Mouse (Mus musculus): ENCODE measurements at regions not wholly inside any gene's neighbourhood (a gene's known extent, or its start where the extent isn't known, plus 50 kb on each side); places are given as distances from the start of the nearest gene placed in this dataset.

DNA sequence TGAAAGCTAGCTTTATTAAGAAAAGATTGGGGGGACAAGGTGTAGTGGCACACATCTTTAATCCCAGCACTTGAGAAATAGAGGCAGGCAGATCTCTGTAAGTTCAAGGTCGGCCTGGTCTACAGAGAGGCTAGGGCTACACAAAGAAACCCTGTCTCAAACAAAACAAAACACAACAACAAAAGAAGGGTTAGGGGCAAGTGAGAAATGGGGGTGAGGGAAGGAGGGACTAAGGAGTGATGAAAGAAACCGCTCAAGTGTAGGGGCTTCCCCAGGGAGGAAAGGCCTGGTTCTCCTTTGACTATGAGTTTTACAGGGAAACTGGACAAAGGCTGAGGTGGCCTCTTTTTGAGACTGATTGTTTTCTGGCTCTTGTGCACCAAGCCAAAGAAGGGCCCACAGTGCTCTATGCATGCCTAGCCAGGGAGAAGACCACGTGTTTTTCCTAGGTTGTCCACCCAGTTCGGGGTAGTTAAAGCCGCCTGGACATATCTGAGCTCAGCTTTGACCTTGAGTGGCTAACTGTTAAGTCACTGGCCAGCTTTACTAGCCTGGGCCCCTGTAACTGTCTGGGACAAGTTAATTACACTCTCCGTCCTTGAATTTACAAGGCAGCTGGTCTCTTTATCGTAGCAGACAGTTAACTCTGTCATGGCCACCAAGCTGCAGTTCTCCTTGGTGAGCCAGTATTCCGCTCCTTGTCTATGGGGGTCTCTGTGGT is 90.2 kb upstream of the Armc2 start:
- no peak for TF ChIP-seq TCF3 (IDR thresholded peaks at IDR 0.05; ENCODE audit: insufficient read length, low read depth)
- no peak for TF ChIP-seq CEBPB (IDR thresholded peaks at IDR 0.05; ENCODE audit: insufficient read depth, poor library complexity, severe bottlenecking)
- TF ChIP-seq MYOD1 (IDR thresholded peaks at IDR 0.05; ENCODE audit: control insufficient read depth in 1 of 3, insufficient read length in 2 of 3, low read depth in 2 of 3), result no peak
- no peak for TF ChIP-seq USF1 (IDR thresholded peaks at IDR 0.05; ENCODE audit: low read depth)
- no peak for TF ChIP-seq TCF12 (IDR thresholded peaks at IDR 0.05; ENCODE audit: insufficient read depth, poor library complexity, severe bottlenecking)
- TF ChIP-seq POLR2AphosphoS2 (IDR thresholded peaks at IDR 0.05; ENCODE audit: insufficient read length, low read depth), result no peak
- H3K36me3 ChIP-seq (ENCODE audit: control insufficient read depth, insufficient read depth), result no peaks in the 10 kb centered on the region
- H3K4me2 ChIP-seq (ENCODE audit: low read depth), result no peak overlapping the region

DNA sequence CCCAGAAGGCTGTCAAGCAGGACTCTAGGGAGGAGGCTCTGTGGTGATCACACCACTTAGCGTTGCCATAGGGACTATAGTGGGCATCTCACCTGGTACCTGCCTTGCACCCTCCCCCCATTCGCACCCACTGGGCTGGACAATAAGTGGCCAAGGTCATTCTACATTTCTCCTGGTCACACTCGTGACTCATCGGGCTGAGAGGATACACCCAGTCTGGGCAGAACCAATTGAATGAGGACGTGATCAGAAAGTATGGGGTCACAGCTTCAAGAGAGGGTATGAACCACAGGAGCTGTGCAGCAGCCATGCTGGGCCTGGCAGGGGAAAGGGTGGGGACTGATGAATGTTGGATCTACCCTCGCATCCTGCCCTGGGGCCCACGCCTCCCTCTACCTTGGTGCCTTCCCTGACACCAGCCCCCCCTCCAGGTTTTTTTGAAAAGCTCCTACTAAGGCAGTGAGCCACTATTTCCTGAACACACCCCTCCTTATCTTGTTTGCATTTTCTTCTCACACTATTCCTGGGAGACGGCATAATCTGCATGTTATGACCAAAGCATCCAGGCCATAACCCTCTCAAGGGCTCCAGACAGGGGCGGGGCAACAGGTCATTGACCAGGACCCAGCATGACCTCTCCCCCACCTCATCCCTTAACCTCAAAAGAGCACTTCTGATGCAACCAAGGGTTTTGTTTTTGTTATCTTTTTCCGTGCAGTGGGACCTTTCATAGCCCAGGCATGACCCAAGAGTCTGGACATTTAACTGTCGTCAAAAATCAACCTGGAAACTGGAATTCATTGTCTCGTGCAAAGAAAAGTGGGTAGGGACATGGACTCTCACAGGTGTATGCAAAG is 89.4 kb upstream of the Armc2 start:
- Histone ChIP-seq H3ac (ENCODE audit: control insufficient read depth, insufficient read length) (no peak overlapping the region), H3K27me3 (ENCODE audit: control insufficient read depth, insufficient read depth, insufficient read length) (no peaks in the 10 kb centered on the region), H3K4me2 (ENCODE audit: low read depth) (no peak overlapping the region), H3K36me3 (ENCODE audit: control insufficient read depth, insufficient read depth) (no peaks in the 10 kb centered on the region), H3K79me2 (ENCODE audit: control insufficient read depth, insufficient read depth) (no peaks in the 10 kb centered on the region), H3K4me3 (no peak overlapping the region)
- no peak for TF ChIP-seq TCF12 (IDR thresholded peaks at IDR 0.05; ENCODE audit: insufficient read depth, poor library complexity, severe bottlenecking)
- TF ChIP-seq MYOD1 (IDR thresholded peaks at IDR 0.05; ENCODE audit: control insufficient read depth in 1 of 3, insufficient read length in 2 of 3, low read depth in 2 of 3), result no peak
- TF ChIP-seq MYOG (IDR thresholded peaks at IDR 0.05; ENCODE audit: control insufficient read depth in 1 of 3, insufficient read depth in 1 of 3, insufficient read length in 2 of 3, low read depth in 2 of 3), result no peak
- TF ChIP-seq CEBPB (IDR thresholded peaks at IDR 0.05; ENCODE audit: insufficient read depth, poor library complexity, severe bottlenecking), result no peak
- TF ChIP-seq REST (IDR thresholded peaks at IDR 0.05; ENCODE audit: insufficient read depth, insufficient read length), result no peak
- no peak for TF ChIP-seq POLR2AphosphoS2 (IDR thresholded peaks at IDR 0.05; ENCODE audit: insufficient read length, low read depth)
- TF ChIP-seq TCF3 (IDR thresholded peaks at IDR 0.05; ENCODE audit: insufficient read length, low read depth), result no peak
- TF ChIP-seq POLR2A (IDR thresholded peaks at IDR 0.05; ENCODE audit: insufficient read length, low read depth), result no peak
- no peak for TF ChIP-seq SRF (IDR thresholded peaks at IDR 0.05; ENCODE audit: control insufficient read depth, insufficient read length, low read depth)
- TF ChIP-seq MAX (IDR thresholded peaks at IDR 0.05; ENCODE audit: low read depth), result no peak
- no peak for TF ChIP-seq E2F4 (IDR thresholded peaks at IDR 0.05; ENCODE audit: insufficient read depth)
- no peak for TF ChIP-seq USF1 (IDR thresholded peaks at IDR 0.05; ENCODE audit: low read depth)

More for the DNA sequence above, 90.2 kb upstream of the Armc2 start:
- Histone ChIP-seq H3ac (ENCODE audit: control insufficient read depth, insufficient read length) (no peak overlapping the region), H3K27me3 (ENCODE audit: control insufficient read depth, insufficient read depth, insufficient read length) (no peaks in the 10 kb centered on the region), H3K4me3 (no peak overlapping the region), H3K79me2 (ENCODE audit: control insufficient read depth, insufficient read depth) (no peaks in the 10 kb centered on the region)

DNA sequence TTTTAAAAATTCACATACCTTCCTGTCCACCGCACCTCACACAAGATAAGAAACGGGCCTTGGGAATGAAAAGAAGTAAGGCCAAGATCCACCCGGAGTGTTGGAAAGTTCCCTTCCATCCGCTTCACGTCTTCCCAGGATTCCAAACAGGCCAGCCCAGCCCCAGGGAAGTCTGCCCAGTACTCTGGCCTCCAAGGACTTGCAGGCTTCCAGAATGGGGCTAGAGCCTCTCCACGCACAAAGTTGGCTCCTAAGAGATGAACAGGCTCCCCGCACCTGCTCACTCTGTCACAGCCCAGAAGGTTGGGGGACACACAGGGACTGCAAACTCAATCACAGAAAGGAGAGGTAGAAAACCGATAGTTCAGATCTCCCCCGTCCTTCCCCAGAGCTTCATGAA is 88.4 kb upstream of the Armc2 start:
- TF ChIP-seq E2F4 (IDR thresholded peaks at IDR 0.05; ENCODE audit: insufficient read depth) (no peak), USF1 (IDR thresholded peaks at IDR 0.05; ENCODE audit: low read depth) (no peak), TCF3 (IDR thresholded peaks at IDR 0.05; ENCODE audit: insufficient read length, low read depth) (no peak), MYOG (IDR thresholded peaks at IDR 0.05; ENCODE audit: control insufficient read depth in 1 of 3, insufficient read depth in 1 of 3, insufficient read length in 2 of 3, low read depth in 2 of 3) (no peak), MAX (IDR thresholded peaks at IDR 0.05; ENCODE audit: low read depth) (no peak), MYOD1 (IDR thresholded peaks at IDR 0.05; ENCODE audit: control insufficient read depth in 1 of 3, insufficient read length in 2 of 3, low read depth in 2 of 3) (no peak), TCF12 (IDR thresholded peaks at IDR 0.05; ENCODE audit: insufficient read depth, poor library complexity, severe bottlenecking) (no peak), REST (IDR thresholded peaks at IDR 0.05; ENCODE audit: insufficient read depth, insufficient read length) (no peak), CEBPB (IDR thresholded peaks at IDR 0.05; ENCODE audit: insufficient read depth, poor library complexity, severe bottlenecking) (no peak), SRF (IDR thresholded peaks at IDR 0.05; ENCODE audit: control insufficient read depth, insufficient read length, low read depth) (no peak), POLR2AphosphoS2 (IDR thresholded peaks at IDR 0.05; ENCODE audit: insufficient read length, low read depth) (no peak), POLR2A (IDR thresholded peaks at IDR 0.05; ENCODE audit: insufficient read length, low read depth) (no peak)
- Histone ChIP-seq H3K4me3 (no peak overlapping the region), H3ac (ENCODE audit: control insufficient read depth, insufficient read length) (no peak overlapping the region), H3K36me3 (ENCODE audit: control insufficient read depth, insufficient read depth) (no peaks in the 10 kb centered on the region), H3K79me2 (ENCODE audit: control insufficient read depth, insufficient read depth) (no peaks in the 10 kb centered on the region), H3K27me3 (ENCODE audit: control insufficient read depth, insufficient read depth, insufficient read length) (no peaks in the 10 kb centered on the region), H3K4me2 (ENCODE audit: low read depth) (no peak overlapping the region)

DNA sequence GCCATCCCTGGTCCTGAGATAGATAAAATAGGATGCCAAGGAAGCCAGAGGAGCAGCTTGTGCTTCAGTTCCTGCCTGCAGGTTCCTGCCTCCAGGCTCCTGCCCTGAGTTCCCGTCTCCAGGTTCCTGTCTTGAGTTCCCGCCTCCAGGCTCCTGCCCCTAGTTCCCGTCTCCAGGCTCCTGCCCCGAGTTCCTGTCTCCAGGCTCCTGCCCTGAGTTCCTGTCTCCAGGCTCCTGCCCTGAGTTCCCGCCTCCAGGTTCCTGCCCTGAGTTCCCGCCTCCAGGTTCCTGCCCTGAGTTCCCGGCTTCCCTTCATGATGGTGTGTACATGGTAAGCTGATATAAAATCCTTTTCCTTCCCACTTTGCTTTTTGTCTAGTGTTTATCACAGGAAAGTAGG is 86.8 kb upstream of the Armc2 start:
- TF ChIP-seq MAX (IDR thresholded peaks at IDR 0.05; ENCODE audit: low read depth), result no peak
- no peak for TF ChIP-seq E2F4 (IDR thresholded peaks at IDR 0.05; ENCODE audit: insufficient read depth)
- no peak for TF ChIP-seq POLR2A (IDR thresholded peaks at IDR 0.05; ENCODE audit: insufficient read length, low read depth)
- TF ChIP-seq SRF (IDR thresholded peaks at IDR 0.05; ENCODE audit: control insufficient read depth, insufficient read length, low read depth), result no peak
- TF ChIP-seq REST (IDR thresholded peaks at IDR 0.05; ENCODE audit: insufficient read depth, insufficient read length), result no peak
- TF ChIP-seq TCF3 (IDR thresholded peaks at IDR 0.05; ENCODE audit: insufficient read length, low read depth), result no peak
- no peak for TF ChIP-seq USF1 (IDR thresholded peaks at IDR 0.05; ENCODE audit: low read depth)
- no peak for TF ChIP-seq CEBPB (IDR thresholded peaks at IDR 0.05; ENCODE audit: insufficient read depth, poor library complexity, severe bottlenecking)
- TF ChIP-seq MYOD1 (IDR thresholded peaks at IDR 0.05; ENCODE audit: control insufficient read depth in 1 of 3, insufficient read length in 2 of 3, low read depth in 2 of 3), result no peak
- TF ChIP-seq MYOG (IDR thresholded peaks at IDR 0.05; ENCODE audit: control insufficient read depth in 1 of 3, insufficient read depth in 1 of 3, insufficient read length in 2 of 3, low read depth in 2 of 3), result no peak
- no peak for TF ChIP-seq POLR2AphosphoS2 (IDR thresholded peaks at IDR 0.05; ENCODE audit: insufficient read length, low read depth)
- no peak for TF ChIP-seq TCF12 (IDR thresholded peaks at IDR 0.05; ENCODE audit: insufficient read depth, poor library complexity, severe bottlenecking)
- Histone ChIP-seq H3K36me3 (ENCODE audit: control insufficient read depth, insufficient read depth) (no peaks in the 10 kb centered on the region), H3K4me2 (ENCODE audit: low read depth) (no peak overlapping the region), H3K4me3 (no peak overlapping the region), H3K27me3 (ENCODE audit: control insufficient read depth, insufficient read depth, insufficient read length) (no peaks in the 10 kb centered on the region), H3K79me2 (ENCODE audit: control insufficient read depth, insufficient read depth) (no peaks in the 10 kb centered on the region), H3ac (ENCODE audit: control insufficient read depth, insufficient read length) (no peak overlapping the region)
